Mouse (Mus musculus) bone marrow, adult 2 months (tissue): ENCODE measurements around the gene Capn12. TPM values are rescaled to one million over a fixed set of nuclear protein-coding genes. Genes with fewer than 3 reads are reported as not detected.

ENCODE experiments used
- H3K27ac ChIP-seq: fragments of 200-500 bp; 2 replicates; pipeline ENCODE4 v1.5.1; 2012; ENCODE audit warnings: low read depth, mild to moderate bottlenecking, control low read depth, inconsistent platforms, low read length; ENCODE audit not compliant: control insufficient read depth, poor library complexity, insufficient read depth
- H3K4me1 ChIP-seq: fragments of 200-500 bp; 2 replicates; pipeline ENCODE4 v1.6.1; 2011; ENCODE audit warnings: low read length; ENCODE audit not compliant: control insufficient read depth, insufficient read depth
- H3K4me3 ChIP-seq: fragments of 200-500 bp; replicated peaks from 2 replicates; pipeline ENCODE3; 2011; ENCODE audit warnings: mild to moderate bottlenecking, low read depth, low read length, control low read depth; ENCODE audit not compliant: control insufficient read depth
- CTCF ChIP-seq: fragments of 200-500 bp; IDR thresholded peaks from 2 replicates; pipeline ENCODE4 v1.5.1; 2011; ENCODE audit warnings: low read length, control low read depth; ENCODE audit not compliant: control insufficient read depth, insufficient read depth
- POLR2A ChIP-seq: fragments of 200-500 bp; IDR thresholded peaks from 2 replicates; pipeline ENCODE4 v1.6.1; 2011; ENCODE audit warnings: low read depth, mild to moderate bottlenecking, control low read depth, low read length, borderline replicate concordance; ENCODE audit not compliant: control insufficient read depth
- WGBS: fragments of 180-500 bp; shearing (Covaris S2); methylation state at CpG from one replicate; pipeline ENCODE4 v1.1.7; 2018; 5-methylcytosine and 5-hydroxymethylcytosine counted together
- polyA plus RNA-seq: library from polyadenylated mRNA; stranded (reverse); fragments of >200 nt; gene quantifications from 2 replicates; pipeline ENCODE4 v1.2.4, GENCODE M21; 2011; ENCODE audit warnings: low replicate concordance; ENCODE audit not compliant: missing spikeins, insufficient read depth, insufficient read length

Gene Capn12
- polyA plus RNA-seq, 1 experiment = not detected

DNA sequence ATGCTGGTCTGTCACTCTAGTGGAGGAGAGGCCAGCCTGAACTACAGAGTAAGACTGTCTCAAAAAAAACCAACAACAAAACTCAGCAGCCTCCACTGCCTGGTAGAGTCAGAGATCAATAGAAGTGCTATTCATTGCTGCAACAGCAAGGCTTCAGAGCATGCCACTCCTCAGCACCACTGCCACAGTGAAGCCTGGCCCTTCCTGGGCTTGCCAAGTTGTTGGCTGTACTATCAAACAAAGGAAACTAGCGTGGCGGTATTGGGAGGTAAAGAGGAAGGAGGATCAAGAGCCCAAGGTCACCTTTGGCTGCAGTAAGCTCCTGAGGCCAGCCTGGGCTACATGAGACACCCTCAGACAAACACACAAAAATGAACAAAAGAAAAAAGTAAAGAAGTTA lies 45.0 kb downstream of the Capn12 start:
- Histone ChIP-seq H3K4me3 (no peak overlapping the region), H3K27ac (no peak overlapping the region), H3K4me1 (peaks cover 3% of the 10 kb centered on the region; the same call in 1 of the 2 replicates)
- TF ChIP-seq CTCF (no peak), POLR2A (no peak)
- WGBS = 47% methylated on average over 2 of the region's 2 CpGs

DNA sequence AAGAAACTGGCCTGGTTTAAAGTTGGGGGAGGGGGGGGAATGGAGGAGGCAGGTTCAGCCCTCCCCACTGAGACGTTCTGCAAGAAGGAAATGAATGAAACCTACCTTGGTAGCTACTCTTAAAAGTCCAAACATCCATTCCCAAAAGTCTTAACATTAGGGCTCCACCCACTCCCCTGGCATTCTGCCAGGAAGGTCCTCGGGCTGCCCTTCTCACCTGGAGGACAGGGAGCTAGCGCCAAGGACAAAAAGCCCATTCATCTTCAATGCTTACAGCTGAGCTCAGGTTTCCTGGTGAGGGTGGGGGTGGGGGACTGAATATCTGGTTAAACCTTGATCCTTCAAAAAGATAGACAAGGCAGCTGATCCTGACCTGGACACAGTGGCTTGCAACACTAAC lies 48.2 kb downstream of the Capn12 start:
- no peak overlapping the region for H3K4me3 ChIP-seq
- TF ChIP-seq POLR2A (no peak), CTCF (no peak)
- H3K27ac ChIP-seq = no peak overlapping the region
- no peaks in the 10 kb centered on the region; the same call in 1 of the 2 replicates for H3K4me1 ChIP-seq
- WGBS = 73% methylated on average over 3 of the region's 3 CpGs

DNA sequence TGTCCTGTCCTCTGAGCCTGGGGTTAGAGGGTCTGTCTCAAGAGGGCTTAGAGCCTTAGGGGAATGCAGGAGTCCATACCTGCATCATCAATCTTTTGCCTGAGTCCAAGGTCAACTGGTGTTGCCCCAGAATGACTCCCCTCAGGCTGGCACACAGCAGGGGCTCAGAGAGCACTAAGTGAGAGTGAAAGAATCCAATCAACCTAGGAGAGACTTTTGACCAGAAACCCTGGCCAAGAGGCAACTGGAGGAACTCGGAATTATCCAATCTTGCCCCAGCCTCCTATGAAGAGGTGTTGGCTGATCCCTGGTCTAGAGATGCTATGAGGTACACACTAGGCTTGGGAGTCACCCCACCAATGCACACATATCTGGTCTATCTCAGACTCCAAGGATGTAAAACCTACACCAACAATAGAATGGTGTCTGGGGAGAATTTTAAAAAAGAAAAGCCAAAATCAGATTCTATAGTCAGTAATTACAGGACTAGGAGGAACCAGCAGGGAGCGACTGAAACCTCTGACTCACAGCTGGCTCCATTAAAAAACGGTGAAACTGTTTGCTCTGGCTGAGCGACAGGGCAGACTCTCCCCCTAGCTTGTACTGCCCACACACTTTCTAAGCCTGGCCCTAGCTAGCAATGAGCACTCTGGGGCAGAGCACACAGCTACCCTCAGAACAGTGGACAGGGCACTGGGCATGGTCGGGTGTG lies 49.3 kb downstream of the Capn12 start:
- WGBS = 65% methylated on average over 5 of the region's 5 CpGs
- Histone ChIP-seq H3K4me3 (no peak overlapping the region), H3K27ac (no peak overlapping the region), H3K4me1 (no peaks in the 10 kb centered on the region; the same call in 1 of the 2 replicates)
- TF ChIP-seq CTCF (no peak), POLR2A (no peak)

DNA sequence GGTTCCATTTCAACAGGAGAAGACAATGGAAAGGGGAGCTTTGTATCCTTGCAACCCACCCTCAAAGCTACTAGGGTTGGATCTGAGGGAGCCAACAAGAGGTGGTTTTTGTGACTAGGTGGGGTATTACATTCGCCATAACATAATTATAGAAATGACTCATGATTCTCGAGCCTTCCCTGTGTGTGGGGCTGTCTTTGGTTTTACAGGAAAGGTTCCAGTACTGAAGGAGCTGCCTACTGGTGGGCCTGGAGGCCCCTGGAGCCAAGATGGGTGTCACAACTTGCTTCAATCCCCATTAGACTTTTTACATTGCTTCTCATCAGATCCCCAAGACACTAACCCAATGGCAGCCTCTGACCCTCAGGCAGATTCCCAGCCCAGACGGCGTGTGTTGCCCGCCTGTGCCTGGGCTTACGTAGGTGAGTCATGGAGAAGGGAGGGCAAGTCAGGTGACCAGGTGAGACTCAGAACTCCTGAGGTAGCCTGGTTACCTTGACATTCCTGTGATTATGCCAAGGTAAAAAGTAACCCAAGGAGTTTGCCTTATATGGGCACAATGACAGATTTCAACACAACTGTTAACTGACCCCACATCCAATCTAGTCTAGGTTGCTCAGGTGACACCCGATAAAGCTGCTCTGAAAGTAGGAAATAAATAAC lies 49.9 kb downstream of the Capn12 start:
- no peak overlapping the region for H3K4me3 ChIP-seq
- H3K27ac ChIP-seq = no peak overlapping the region
- 85% methylated on average over 7 of the region's 7 CpGs for WGBS
- no peak for TF ChIP-seq POLR2A
- TF ChIP-seq CTCF = no peak
- no peaks in the 10 kb centered on the region; the same call in 1 of the 2 replicates for H3K4me1 ChIP-seq

DNA sequence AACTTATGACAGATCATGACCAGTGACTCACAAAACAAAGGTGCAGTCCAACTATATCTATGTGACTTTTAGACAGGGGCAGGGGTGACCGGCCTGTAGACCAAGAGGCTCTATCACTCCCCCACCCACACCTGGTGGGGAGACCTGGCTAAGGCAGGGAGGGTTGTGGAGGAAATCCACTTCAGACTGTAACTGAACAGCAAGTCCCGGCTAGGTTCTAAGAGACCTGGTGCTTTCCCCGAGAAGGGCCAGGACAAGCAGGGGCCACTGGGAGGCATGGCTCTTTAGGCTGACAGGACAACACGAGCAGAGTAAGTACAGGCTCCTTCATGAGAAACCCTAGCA lies 50.4 kb downstream of the Capn12 start:
- Histone ChIP-seq H3K4me1 (no peaks in the 10 kb centered on the region; the same call in 1 of the 2 replicates), H3K27ac (no peak overlapping the region), H3K4me3 (no peak overlapping the region)
- 86% methylated on average over 4 of the region's 4 CpGs for WGBS
- TF ChIP-seq CTCF (no peak), POLR2A (no peak)

DNA sequence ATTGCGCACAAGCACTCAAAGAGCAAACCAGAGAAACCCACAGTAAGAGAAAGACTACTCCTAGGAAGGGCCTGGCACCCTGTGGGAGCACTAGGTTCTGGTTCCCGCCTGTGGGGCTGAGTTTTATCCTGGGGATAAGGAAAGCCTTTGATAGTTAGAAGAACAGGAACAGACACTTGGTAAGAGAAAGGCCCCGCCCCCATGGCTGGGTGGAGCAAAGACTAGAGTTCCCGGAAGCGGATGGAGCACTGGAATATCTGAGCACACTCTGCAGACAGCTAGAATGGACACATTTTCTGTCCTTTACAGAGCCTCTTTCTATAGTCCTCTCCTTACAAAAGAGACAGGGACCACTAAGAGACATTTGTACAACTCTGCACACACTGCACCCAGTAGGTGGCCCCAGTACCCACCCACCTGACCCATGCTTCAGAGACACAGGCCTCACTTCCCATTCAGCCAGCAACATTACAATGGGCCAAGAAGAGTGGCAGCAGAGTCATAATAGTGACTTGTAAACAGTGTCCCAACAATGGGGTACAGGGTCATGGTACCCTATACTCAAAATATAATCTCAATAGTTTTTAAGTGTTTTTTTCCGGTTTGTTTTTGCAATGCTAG lies 51.3 kb downstream of the Capn12 start:
- TF ChIP-seq POLR2A = no peak
- no peak for TF ChIP-seq CTCF
- Histone ChIP-seq H3K4me1 (no peaks in the 10 kb centered on the region; the same call in 1 of the 2 replicates), H3K4me3 (no peak overlapping the region), H3K27ac (no peak overlapping the region)
- WGBS = 67% methylated on average over 6 of the region's 6 CpGs

DNA sequence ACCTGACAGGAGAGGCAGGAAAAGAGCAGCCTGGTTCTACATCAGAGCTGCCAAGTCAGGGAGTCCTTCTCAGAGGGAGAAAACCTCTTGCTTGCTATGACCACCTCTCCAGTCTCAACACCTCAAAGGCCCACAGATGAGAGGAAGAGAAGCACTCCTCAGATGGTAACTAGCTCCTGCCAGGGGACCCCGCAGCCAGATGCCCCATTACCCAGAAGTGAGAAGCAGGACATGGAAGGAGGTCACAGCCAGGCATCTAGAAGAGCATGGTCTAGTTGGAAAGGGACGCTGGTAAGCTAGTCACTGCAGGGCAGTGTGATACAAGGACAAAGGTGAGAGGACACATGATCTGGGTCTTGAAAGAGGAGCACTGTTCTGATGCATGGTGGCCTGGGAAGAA lies 52.6 kb downstream of the Capn12 start:
- TF ChIP-seq CTCF (no peak), POLR2A (no peak)
- Histone ChIP-seq H3K4me3 (no peak overlapping the region), H3K27ac (no peak overlapping the region), H3K4me1 (no peaks in the 10 kb centered on the region; the same call in 1 of the 2 replicates)
- 91% methylated on average over 2 of the region's 2 CpGs for WGBS

DNA sequence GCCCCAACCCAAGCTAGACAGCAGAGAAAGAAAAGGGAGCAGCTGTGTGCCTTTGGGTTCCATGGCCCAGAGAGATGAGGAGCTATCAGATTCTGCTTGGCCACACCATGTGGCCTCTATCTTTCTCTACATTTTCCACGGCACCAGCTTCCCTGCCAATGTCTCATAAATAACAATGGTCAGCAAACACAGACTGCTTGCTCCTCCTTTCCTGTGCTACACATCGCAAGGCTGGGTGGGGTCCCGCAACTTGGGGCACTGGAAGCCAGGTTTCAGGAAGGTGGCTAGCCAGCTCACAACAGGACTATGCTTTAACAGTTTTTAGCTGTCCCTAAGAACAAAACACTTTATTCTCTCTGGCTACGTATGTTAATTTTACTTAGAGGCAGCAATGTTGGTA lies 55.6 kb downstream of the Capn12 start:
- no peak overlapping the region for H3K4me3 ChIP-seq
- no peaks in the 10 kb centered on the region; the same call in 1 of the 2 replicates for H3K4me1 ChIP-seq
- whole genome bisulfite sequencing = 67% methylated on average over 4 of the region's 4 CpGs
- H3K27ac ChIP-seq = no peak overlapping the region
- TF ChIP-seq CTCF = no peak
- no peak for TF ChIP-seq POLR2A

DNA sequence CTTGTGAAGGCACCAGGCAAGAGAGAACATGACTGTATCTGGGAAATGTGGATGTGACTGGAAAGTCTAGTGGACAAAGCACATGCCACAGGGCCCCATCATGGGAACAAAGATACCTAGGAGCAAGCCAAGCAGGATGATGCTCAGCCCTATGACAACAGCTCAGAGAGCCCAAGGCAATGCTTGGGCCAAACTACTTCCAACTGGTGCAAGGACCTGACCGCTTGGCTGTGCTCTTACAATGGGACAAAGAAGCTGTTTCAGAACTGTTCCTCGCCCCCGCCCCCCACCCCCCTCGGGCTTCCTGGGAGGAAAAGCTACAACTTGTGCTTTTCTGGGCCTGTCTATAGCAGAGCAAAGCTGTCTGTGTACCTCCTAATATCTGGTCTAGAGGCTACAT lies 57.4 kb downstream of the Capn12 start:
- Histone ChIP-seq H3K4me3 (no peak overlapping the region), H3K27ac (no peak overlapping the region), H3K4me1 (no peaks in the 10 kb centered on the region; the same call in 1 of the 2 replicates)
- 67% methylated on average over 4 of the region's 4 CpGs for WGBS
- TF ChIP-seq CTCF (no peak), POLR2A (no peak)
